Mouse (Mus musculus) urinary bladder, adult 2 months (tissue): ENCODE measurements around the gene Zfp644. TPM values are rescaled to one million over a fixed set of nuclear protein-coding genes. Genes with fewer than 3 reads are reported as not detected.

Experiments
- DNase-seq: peaks from one replicate; pipeline ENCODE4 v3.0.0; 2022; ENCODE audit warnings: low spot score
- polyA plus RNA-seq: library from polyadenylated mRNA; depleted of rRNA; stranded (reverse); fragments of >200 nt; gene quantifications from 2 replicates; pipeline ENCODE4 v1.2.3, GENCODE M21; 2012

Gene Zfp644
- polyA plus RNA-seq, 1 experiment, result 32.3 TPM

- no peak for DNase-seq
Measured at GRCm38 (mm10) chr5:106664910-106665309, 32.2 kb downstream of the Zfp644 start.

- no peak for DNase-seq
Measured at GRCm38 (mm10) chr5:106660867-106661266, 36.2 kb downstream of the Zfp644 start.

- DNase-seq, result no peak
Measured at GRCm38 (mm10) chr5:106652790-106653328, 44.2 kb downstream of the Zfp644 start.

- no peak for DNase-seq
Measured at GRCm38 (mm10) chr5:106652220-106652753, 44.8 kb downstream of the Zfp644 start.

- no peak for DNase-seq
Measured at GRCm38 (mm10) chr5:106649995-106650394, 47.1 kb downstream of the Zfp644 start.

GRCm38 (mm10) chr5:106649441-106649840 lies 47.6 kb downstream of the Zfp644 start:
- DNase-seq, result no peak

- no peak for DNase-seq
Measured at GRCm38 (mm10) chr5:106643434-106643833, 53.7 kb downstream of the Zfp644 start.

- DNase-seq, result no peak
Measured at GRCm38 (mm10) chr5:106641876-106642275, 55.2 kb downstream of the Zfp644 start.

- no peak for DNase-seq
Measured at GRCm38 (mm10) chr5:106640235-106640809, 56.8 kb downstream of the Zfp644 start.

- DNase-seq, result no peak
Measured at GRCm38 (mm10) chr5:106639627-106640026, 57.5 kb downstream of the Zfp644 start.

- no peak for DNase-seq
Measured at GRCm38 (mm10) chr5:106636423-106636946, 60.6 kb downstream of the Zfp644 start.

GRCm38 (mm10) chr5:106628369-106629149 lies 68.5 kb downstream of the Zfp644 start:
- no peak for DNase-seq

- no peak for DNase-seq
Measured at GRCm38 (mm10) chr5:106623337-106623736, 73.8 kb downstream of the Zfp644 start.

GRCm38 (mm10) chr5:106622193-106622592 lies 74.9 kb downstream of the Zfp644 start:
- DNase-seq, result no peak

GRCm38 (mm10) chr5:106620446-106620845 lies 76.6 kb downstream of the Zfp644 start:
- no peak for DNase-seq

- no peak for DNase-seq
Measured at GRCm38 (mm10) chr5:106615006-106615405, 82.1 kb downstream of the Zfp644 start.

GRCm38 (mm10) chr5:106614570-106614969 lies 82.5 kb downstream of the Zfp644 start:
- no peak for DNase-seq

GRCm38 (mm10) chr5:106612151-106612550 lies 84.9 kb downstream of the Zfp644 start:
- DNase-seq, result no peak

GRCm38 (mm10) chr5:106608798-106609197 lies 88.3 kb downstream of the Zfp644 start, which contains the start of gene Gm17304:
TSS of gene Gm17304 (plus strand) at chr5:106609098.
- DNase-seq, result no peak

- no peak for DNase-seq
Measured at GRCm38 (mm10) chr5:106607081-106607480, 90.0 kb downstream of the Zfp644 start.

- no peak for DNase-seq
Measured at GRCm38 (mm10) chr5:106605096-106605495, 92.0 kb downstream of the Zfp644 start.

- no peak for DNase-seq
Measured at GRCm38 (mm10) chr5:106604381-106604780, 92.7 kb downstream of the Zfp644 start.
